Mouse (Mus musculus) spleen, postnatal 14 days (tissue): ENCODE data around the gene Parl.

Experiments
- DNase-seq, 2 experiments: peaks; one replicate each; pipeline ENCODE4 v3.0.0; 2021 to 2022; ENCODE audit warnings: low spot score in 2 of 2

Parl gene

DNA sequence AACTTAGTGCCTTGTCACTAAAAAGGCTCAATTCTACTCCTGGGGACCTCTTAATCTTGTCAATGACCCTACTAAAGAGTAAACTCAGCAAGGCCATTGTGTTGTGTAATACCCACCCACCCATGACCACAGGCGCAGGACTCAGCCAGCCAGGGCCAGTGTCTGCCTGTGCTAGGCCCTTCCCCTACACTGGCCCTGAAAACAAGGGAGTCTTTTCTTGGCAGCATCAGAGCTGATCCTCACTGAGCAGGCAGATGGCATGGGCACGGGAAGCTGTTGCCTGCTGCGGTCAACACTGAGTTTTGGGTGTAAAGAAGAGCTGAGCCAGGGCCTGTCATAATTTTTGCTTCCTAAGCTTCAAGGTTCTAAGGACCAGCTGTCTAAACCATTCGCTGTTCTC, 64.8 kb downstream of the Parl start:
- no peak for DNase-seq

DNA sequence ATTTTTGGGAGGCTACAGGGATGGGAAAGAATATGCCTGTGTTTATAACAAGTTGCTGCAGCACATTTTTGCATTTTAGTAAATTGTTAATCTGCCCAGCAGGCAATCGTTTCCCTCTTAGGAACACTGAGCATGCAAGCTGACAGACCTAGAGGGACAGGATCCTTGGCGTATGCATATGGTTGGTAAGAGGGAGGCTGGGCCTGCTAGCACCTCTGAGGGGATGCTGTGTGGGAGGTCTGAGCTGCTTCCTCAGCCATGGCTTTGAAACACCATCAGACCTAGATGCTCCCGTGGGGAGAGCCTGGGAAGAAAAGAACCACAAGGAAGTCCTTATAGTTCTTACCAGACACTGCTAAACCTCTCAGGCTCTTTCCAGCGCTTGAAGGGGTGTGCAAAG, 67.8 kb downstream of the Parl start:
- DNase-seq: no peak
